Mouse (Mus musculus): ENCODE measurements around the gene Hacd4.

Hacd4 gene

GRCm38 (mm10) chr4:88438326-88438989, at the start of gene Hacd4:
Hacd4 (minus strand) TSS chr4:88438928.
- peak; percentile 99 for DNase-seq

GRCm38 (mm10) chr4:88488107-88488506, 49.4 kb upstream of the Hacd4 start:
- DNase-seq = no peak

- peak; percentile 89 for DNase-seq
Measured at GRCm38 (mm10) chr4:88480130-88480529, 41.4 kb upstream of the Hacd4 start.

- DNase-seq = peak; percentile 87
Measured at GRCm38 (mm10) chr4:88478809-88479186, 40.1 kb upstream of the Hacd4 start.

- no peak for DNase-seq
Measured at GRCm38 (mm10) chr4:88478177-88478808, 39.6 kb upstream of the Hacd4 start.

- peak; percentile 94 for DNase-seq
Measured at GRCm38 (mm10) chr4:88476511-88477210, 37.9 kb upstream of the Hacd4 start.

- DNase-seq = peak; percentile 64
Measured at GRCm38 (mm10) chr4:88476084-88476483, 37.4 kb upstream of the Hacd4 start.

GRCm38 (mm10) chr4:88471528-88471927, 32.8 kb upstream of the Hacd4 start:
- no peak for DNase-seq

- no peak for DNase-seq
Measured at GRCm38 (mm10) chr4:88464574-88464973, 25.8 kb upstream of the Hacd4 start.

- peak; percentile 59 for DNase-seq
Measured at GRCm38 (mm10) chr4:88462981-88463646, 24.4 kb upstream of the Hacd4 start.

GRCm38 (mm10) chr4:88462501-88462900, 23.8 kb upstream of the Hacd4 start:
- DNase-seq = no peak

GRCm38 (mm10) chr4:88461315-88461714, 22.6 kb upstream of the Hacd4 start:
- no peak for DNase-seq

- DNase-seq = no peak
Measured at GRCm38 (mm10) chr4:88458673-88459072, 19.9 kb upstream of the Hacd4 start.

GRCm38 (mm10) chr4:88458093-88458492, 19.4 kb upstream of the Hacd4 start:
- DNase-seq = no peak

GRCm38 (mm10) chr4:88450087-88450765, 11.5 kb upstream of the Hacd4 start:
- peak; percentile 92 for DNase-seq

GRCm38 (mm10) chr4:88448976-88449375, 10.2 kb upstream of the Hacd4 start:
- DNase-seq = no peak

- DNase-seq = no peak
Measured at GRCm38 (mm10) chr4:88440814-88441213, 2.1 kb upstream of the Hacd4 start.

GRCm38 (mm10) chr4:88439669-88440123, 968 bp upstream of the Hacd4 start:
- DNase-seq = peak; percentile 86

- no peak for DNase-seq
Measured at GRCm38 (mm10) chr4:88438990-88439329, 232 bp upstream of the Hacd4 start.

- DNase-seq = no peak
Measured at GRCm38 (mm10) chr4:88437917-88438316, 811 bp downstream of the Hacd4 start.

- DNase-seq = no peak
Measured at GRCm38 (mm10) chr4:88437166-88437565, 1.6 kb downstream of the Hacd4 start.

GRCm38 (mm10) chr4:88436593-88437165, 2.0 kb downstream of the Hacd4 start:
- no peak for DNase-seq
